Mouse (Mus musculus) heart, postnatal 0 days (tissue): ENCODE measurements at regions not wholly inside any gene's neighbourhood (a gene's known extent, or its start where the extent isn't known, plus 50 kb on each side); places are given as distances from the start of the nearest gene placed in this dataset.
A peak's percentile ranks its signal among the peaks of the same experiment; 100 is the strongest.

Source experiments
- ATAC-seq: fragments of 200-750 bp; cut with Nextera tagmentation; 2 replicates; pipeline ENCODE4 v1.8.0; 2017; ENCODE audit warnings: low read depth, moderate number of reproducible peaks, moderate library complexity; ENCODE audit not compliant: insufficient read depth
- DNase-seq: peaks from one replicate; pipeline ENCODE4 v3.0.0-alpha.2; 2016; ENCODE audit warnings: low spot score
- H3K27ac ChIP-seq: fragments of 300-500 bp; sonication (generic); 2 replicates; pipeline ENCODE4 v1.5.1; 2014; ENCODE audit warnings: low read depth, mild to moderate bottlenecking
- H3K27me3 ChIP-seq: fragments of 300-500 bp; sonication (generic); 2 replicates; pipeline ENCODE4 v1.6.1; 2014; ENCODE audit warnings: low read length, mixed read lengths; ENCODE audit not compliant: control insufficient read depth, insufficient read depth
- H3K36me3 ChIP-seq: fragments of 300-500 bp; sonication (generic); replicated peaks from 2 replicates; pipeline ENCODE4 v1.6.1; 2014; ENCODE audit warnings: low read length, mixed read lengths; ENCODE audit not compliant: control insufficient read depth, insufficient read depth
- H3K4me1 ChIP-seq: fragments of 300-500 bp; sonication (generic); 2 replicates; pipeline ENCODE4 v1.6.1; 2014; ENCODE audit warnings: antibody characterized with exemption; ENCODE audit not compliant: control insufficient read depth, insufficient read depth
- H3K4me2 ChIP-seq: fragments of 300-500 bp; sonication (generic); 2 replicates; pipeline ENCODE4 v1.6.1; 2014; ENCODE audit warnings: low read depth, mild to moderate bottlenecking, low read length, moderate library complexity
- H3K4me3 ChIP-seq: fragments of 300-500 bp; sonication (generic); 2 replicates; pipeline ENCODE4 v1.5.1; 2014; ENCODE audit warnings: low read depth, low read length
- H3K9ac ChIP-seq: fragments of 300-500 bp; sonication (generic); replicated peaks from 2 replicates; pipeline ENCODE4 v1.6.1; 2014; ENCODE audit warnings: low read depth, low read length, mixed read lengths
- H3K9me3 ChIP-seq: fragments of 300-500 bp; sonication (generic); replicated peaks from 2 replicates; pipeline ENCODE4 v1.6.1; 2016; ENCODE audit warnings: low read length; ENCODE audit not compliant: control insufficient read depth
- CTCF ChIP-seq: IDR thresholded peaks from 2 replicates; pipeline ENCODE4 v1.5.1; 2016; ENCODE audit warnings: antibody characterized with exemption, control low read depth, low read depth
- EP300 ChIP-seq: IDR thresholded peaks from 2 replicates; pipeline ENCODE4 v1.6.1; 2016; ENCODE audit warnings: antibody characterized with exemption, low read depth
- WGBS: fragments of 180-500 bp; shearing (Covaris S2); extraction: QIAGEN DNeasy Blood & Tissue Kit; methylation state at CpG from one replicate; pipeline ENCODE4 v1.1.7; 2014; 5-methylcytosine and 5-hydroxymethylcytosine counted together

DNA sequence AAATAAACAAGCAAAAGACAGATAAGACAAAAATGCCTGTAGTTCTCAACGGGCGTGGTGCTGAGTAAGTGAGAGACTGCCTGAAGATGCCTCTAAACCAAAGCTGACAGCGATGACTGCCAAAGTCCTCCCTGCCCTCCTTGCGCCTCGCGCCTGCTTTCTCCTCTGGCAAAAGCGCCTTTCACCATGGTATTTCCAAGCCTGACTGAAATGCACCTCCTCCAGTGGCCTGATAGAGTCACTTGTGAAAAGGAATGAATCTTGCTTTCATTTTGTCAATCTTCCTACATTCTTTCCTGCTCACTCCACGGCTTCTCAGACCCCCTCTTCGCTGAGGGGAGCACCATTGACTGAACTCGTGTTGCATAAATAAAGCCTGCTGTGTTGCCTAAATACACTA, 409.8 kb downstream of the Sox2 start:
- no peak overlapping the region for H3K4me3 ChIP-seq
- peak overlapping the region; percentile 31 for H3K4me2 ChIP-seq
- TF ChIP-seq EP300: no peak
- no peak for TF ChIP-seq CTCF
- DNase-seq: peak; percentile 10
- no peaks in the 10 kb centered on the region for H3K27me3 ChIP-seq
- H3K27ac ChIP-seq: no peak overlapping the region
- ATAC-seq: no peak
- no peaks in the 10 kb centered on the region for H3K36me3 ChIP-seq
- no peak overlapping the region for H3K9ac ChIP-seq
- WGBS: 13% methylated on average over 10 of the region's 10 CpGs
- H3K9me3 ChIP-seq: no peaks in the 10 kb centered on the region
- no peaks in the 10 kb centered on the region for H3K4me1 ChIP-seq

DNA sequence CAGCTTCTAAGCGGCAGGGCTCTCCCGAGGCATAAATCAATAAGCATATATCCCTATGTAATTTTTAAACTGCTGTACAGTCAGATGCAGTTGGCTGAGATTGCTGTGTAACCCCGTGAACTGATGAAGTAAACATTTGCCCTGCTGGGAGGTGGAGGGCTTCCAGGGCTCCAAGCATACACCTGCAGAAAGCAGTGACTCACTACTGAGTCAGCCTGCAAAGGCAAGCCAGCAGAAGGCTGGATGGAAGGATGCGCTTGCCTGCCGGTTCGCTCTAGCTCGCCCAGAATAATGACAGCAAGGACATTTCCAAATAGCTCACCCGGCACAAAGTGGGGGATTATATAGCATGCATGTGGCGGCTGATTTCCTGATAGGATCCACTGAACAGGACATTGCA, 416.6 kb downstream of the Sox2 start:
- H3K9ac ChIP-seq: no peak overlapping the region
- no peak for ATAC-seq
- no peak overlapping the region for H3K4me2 ChIP-seq
- no peaks in the 10 kb centered on the region for H3K9me3 ChIP-seq
- no peaks in the 10 kb centered on the region for H3K27me3 ChIP-seq
- WGBS: 68% methylated on average over 9 of the region's 9 CpGs
- TF ChIP-seq CTCF (no peak), EP300 (no peak)
- no peak for DNase-seq
- no peaks in the 10 kb centered on the region for H3K4me1 ChIP-seq
- no peaks in the 10 kb centered on the region for H3K36me3 ChIP-seq
- H3K27ac ChIP-seq: no peak overlapping the region
- no peak overlapping the region for H3K4me3 ChIP-seq

DNA sequence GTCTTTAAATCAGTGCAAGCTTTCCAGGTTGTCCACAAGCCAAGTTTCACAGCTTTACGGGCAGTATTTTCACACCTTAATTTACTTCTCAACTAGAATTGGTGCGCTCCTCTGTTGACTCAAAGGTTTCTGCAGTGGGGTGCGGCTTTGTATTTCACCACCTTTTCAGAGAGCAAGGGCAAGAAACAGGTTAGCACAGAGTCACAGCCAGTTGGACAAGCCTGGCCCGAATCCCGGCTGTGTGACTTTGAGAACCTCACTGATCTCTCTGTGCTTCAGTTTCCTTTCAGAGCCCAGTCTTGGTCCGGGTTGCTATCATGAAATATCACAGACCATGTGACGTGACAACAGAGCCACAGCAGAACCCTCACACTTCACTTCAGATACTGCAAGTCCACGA, 418.4 kb downstream of the Sox2 start:
- DNase-seq (no peak), ATAC-seq (no peak)
- Histone ChIP-seq H3K36me3 (no peaks in the 10 kb centered on the region), H3K4me1 (no peaks in the 10 kb centered on the region), H3K4me3 (no peak overlapping the region), H3K4me2 (no peak overlapping the region), H3K9me3 (no peaks in the 10 kb centered on the region), H3K27me3 (no peaks in the 10 kb centered on the region), H3K27ac (no peak overlapping the region), H3K9ac (no peak overlapping the region)
- TF ChIP-seq CTCF (no peak), EP300 (no peak)
- 79% methylated on average over 8 of the region's 8 CpGs for WGBS

DNA sequence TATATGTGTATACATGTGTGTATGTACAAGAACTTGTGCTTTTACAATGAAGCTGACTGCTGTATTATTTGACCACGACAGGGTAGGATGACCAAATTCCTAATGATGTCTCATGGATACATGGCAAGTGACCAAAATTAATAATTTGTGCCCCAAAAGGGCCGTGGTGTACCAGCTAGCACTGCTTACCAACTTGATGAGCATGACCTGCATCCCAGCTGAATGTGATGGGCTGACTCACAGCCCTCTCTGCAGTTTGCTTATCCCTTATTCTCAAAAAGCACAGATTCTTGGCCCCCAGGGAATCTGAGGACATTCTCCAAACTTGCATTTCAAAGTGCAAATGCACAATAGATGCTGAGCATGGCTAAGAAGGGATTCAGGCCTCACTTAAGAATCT, 420.8 kb downstream of the Sox2 start:
- H3K4me2 ChIP-seq: no peak overlapping the region
- WGBS: 70% methylated on average over 2 of the region's 2 CpGs
- H3K27ac ChIP-seq: no peak overlapping the region
- ATAC-seq (no peak), DNase-seq (no peak)
- no peaks in the 10 kb centered on the region for H3K27me3 ChIP-seq
- H3K36me3 ChIP-seq: no peaks in the 10 kb centered on the region
- no peaks in the 10 kb centered on the region for H3K4me1 ChIP-seq
- no peak overlapping the region for H3K9ac ChIP-seq
- no peaks in the 10 kb centered on the region for H3K9me3 ChIP-seq
- no peak overlapping the region for H3K4me3 ChIP-seq
- no peak for TF ChIP-seq CTCF
- no peak for TF ChIP-seq EP300

DNA sequence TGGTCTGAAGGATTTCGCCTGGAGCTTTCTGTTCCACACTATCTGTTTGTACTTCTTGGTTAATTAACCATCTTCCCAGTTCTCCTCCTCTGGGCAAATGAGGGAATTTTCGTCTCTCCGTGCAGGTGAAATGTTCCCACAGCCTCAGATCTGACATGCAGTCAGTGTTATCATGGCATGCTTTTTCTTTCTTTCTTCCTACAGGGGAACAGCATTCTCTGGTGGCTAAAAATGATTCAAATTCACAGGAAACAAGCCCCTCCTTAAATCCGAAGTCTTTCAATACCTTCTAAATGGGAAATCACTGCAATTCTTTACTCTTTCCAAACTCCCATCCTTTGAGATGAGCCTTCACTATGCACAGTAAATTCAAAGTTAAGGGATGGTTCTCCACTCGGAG, 429.7 kb downstream of the Sox2 start:
- H3K4me1 ChIP-seq: 0 out of 2 replicates have a peak, but pooled peaks cover 7% of the 10 kb centered on the region
- H3K27ac ChIP-seq: no peak overlapping the region
- H3K9me3 ChIP-seq: no peaks in the 10 kb centered on the region
- 62% methylated on average over 5 of the region's 5 CpGs for WGBS
- TF ChIP-seq EP300 (no peak), CTCF (no peak)
- H3K4me3 ChIP-seq: no peak overlapping the region
- no peak overlapping the region for H3K9ac ChIP-seq
- ATAC-seq (no peak), DNase-seq (no peak)
- H3K27me3 ChIP-seq: no peaks in the 10 kb centered on the region
- no peaks in the 10 kb centered on the region for H3K36me3 ChIP-seq
- H3K4me2 ChIP-seq: no peak overlapping the region

DNA sequence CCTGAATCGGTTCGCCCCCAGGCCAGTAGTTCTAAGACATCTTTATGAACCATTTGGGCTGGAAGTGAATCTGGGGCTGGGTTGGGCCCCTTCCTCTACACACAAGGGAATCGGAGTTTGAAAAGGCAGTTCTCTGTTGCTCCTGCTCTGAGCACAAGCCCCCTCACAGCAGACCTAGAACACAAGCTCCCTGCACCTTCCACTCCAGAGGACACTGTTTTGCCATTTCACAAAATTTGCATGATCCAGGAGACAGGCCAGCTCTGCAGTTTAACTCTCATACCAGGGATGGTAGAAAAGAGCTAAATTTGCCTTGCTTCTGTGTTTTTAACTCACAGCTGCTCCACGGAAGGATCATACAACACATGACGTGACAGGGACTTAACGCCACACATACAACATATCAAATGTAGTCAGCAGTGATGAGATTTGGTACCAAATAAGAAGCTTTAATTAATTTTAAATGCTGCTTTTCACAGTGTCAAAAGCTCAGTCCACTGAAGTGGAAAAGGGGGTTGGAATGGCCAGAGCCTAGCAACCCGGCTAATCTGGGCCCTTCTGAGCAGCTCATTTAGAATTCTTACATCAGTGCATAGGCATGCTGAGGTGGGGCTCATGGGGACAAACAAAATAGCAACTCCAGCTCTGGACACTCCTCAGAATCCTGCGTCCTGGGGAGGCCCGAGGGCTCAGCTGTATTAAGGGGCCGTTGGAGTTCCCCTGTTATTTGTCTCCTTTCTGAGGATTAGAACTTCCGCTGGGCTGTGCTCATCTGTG, 434.1 kb downstream of the Sox2 start:
- TF ChIP-seq CTCF: no peak
- TF ChIP-seq EP300: no peak
- 0 out of 2 replicates have a peak, but pooled peaks cover 7% of the 10 kb centered on the region for H3K4me1 ChIP-seq
- DNase-seq (peak; percentile 80), ATAC-seq (peak; percentile 97)
- WGBS: 47% methylated on average over 11 of the region's 11 CpGs
- no peak overlapping the region for H3K4me3 ChIP-seq
- H3K27ac ChIP-seq: peak overlapping the region; percentile 59
- no peak overlapping the region for H3K9ac ChIP-seq
- no peak overlapping the region for H3K4me2 ChIP-seq
- H3K27me3 ChIP-seq: no peaks in the 10 kb centered on the region
- no peaks in the 10 kb centered on the region for H3K9me3 ChIP-seq
- no peaks in the 10 kb centered on the region for H3K36me3 ChIP-seq
